Mouse (Mus musculus) splenic B cell, adult 2 months (primary cell): ENCODE results near the gene Mcub.

Experiments
- DNase-seq: peaks from one replicate; pipeline ENCODE4 v3.0.0-alpha.2; 2011; ENCODE audit warnings: low read depth, low spot score
- H3K27me3 ChIP-seq: 2 replicates; pipeline ENCODE4 v1.6.1; 2012; ENCODE audit warnings: mild to moderate bottlenecking, low read length, moderate library complexity, mixed read lengths; ENCODE audit not compliant: control insufficient read depth, poor library complexity, insufficient read depth, severe bottlenecking
- H3K36me3 ChIP-seq: 2 replicates; pipeline ENCODE4 v1.6.1; 2012; ENCODE audit warnings: mild to moderate bottlenecking, low read length, moderate library complexity, mixed read lengths; ENCODE audit not compliant: control insufficient read depth, poor library complexity, insufficient read depth, severe bottlenecking

The Mcub gene

GRCm38 (mm10) chr3:129976317-129976716 lies 6.3 kb upstream of the Mcub start:
- DNase-seq = no peak
- Histone ChIP-seq H3K36me3 (no peaks in the 10 kb centered on the region), H3K27me3 (no peaks in the 10 kb centered on the region)

DNA sequence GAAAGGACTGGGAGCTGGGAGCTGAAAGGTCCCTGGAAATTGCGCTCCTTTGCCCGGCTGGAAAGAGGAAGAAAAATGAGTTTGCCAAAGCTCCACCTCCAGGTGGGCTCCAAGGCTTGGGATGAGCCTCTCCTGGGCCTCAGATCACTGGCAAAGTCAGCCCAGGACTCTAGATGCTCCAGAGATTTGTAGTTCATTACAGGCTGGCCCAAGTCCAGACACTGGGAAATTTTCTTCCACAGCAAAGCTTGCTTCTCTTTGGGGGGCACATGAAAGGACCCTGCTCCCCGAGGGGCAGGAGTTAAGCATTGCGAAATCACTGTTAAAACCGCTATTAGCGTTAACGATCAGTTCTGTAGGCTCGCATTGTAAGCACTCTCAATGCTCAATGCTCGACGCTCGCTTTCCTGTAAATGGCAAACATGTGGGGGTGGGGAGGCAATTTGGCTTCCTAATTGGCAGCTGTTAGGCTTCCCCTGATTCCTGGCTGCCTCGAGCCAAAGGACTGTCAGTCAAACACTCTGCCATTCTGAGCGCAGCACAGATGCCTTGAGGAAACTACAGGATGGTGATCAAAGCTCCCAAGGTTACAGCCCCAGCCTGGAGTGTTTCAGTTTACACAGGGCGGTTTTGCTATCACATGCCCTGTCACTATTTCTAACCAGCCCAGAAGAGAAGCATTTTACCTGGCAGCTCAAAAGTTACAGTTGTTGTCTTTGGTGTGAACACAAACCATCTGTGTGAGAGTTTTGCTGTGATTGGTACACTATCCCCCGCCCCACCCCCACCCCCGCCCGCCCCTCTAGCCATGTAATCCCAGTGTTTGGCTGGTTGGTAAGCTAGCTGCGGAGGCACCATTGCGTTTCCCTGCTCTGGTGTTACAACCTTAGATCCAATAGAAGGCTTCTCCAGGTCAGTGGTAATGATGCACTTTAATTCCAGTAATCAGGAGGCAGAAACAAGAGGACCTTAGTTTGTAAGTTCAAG lies 816 bp upstream of the Mcub start:
- no peaks in the 10 kb centered on the region for H3K36me3 ChIP-seq
- H3K27me3 ChIP-seq = no peaks in the 10 kb centered on the region; the same call in 1 of the 2 replicates
- peak; percentile 4 for DNase-seq

GRCm38 (mm10) chr3:129969031-129969430 lies 975 bp downstream of the Mcub start:
- Histone ChIP-seq H3K36me3 (no peaks in the 10 kb centered on the region), H3K27me3 (no peaks in the 10 kb centered on the region; the same call in 1 of the 2 replicates)
- no peak for DNase-seq

DNA sequence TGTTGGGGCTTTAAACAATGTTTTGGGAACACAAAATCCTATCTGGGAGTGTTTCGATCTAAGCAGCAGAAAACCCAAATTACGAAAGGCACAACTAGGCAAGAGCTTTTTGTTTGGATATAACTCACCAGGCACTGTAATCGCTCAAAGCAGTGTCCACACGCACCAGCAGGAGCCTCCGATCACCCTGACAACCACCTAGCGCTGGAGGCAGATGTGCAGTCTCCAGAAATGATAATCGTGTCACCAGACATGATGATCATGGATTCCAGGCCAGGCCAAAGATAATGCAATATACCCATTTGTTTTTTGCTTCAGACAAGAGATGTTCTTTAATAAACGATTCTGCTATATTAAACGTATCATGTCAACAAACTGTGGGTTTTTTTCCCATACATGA lies 2.1 kb downstream of the Mcub start:
- DNase-seq = no peak
- no peaks in the 10 kb centered on the region for H3K36me3 ChIP-seq
- no peaks in the 10 kb centered on the region; the same call in 1 of the 2 replicates for H3K27me3 ChIP-seq

DNA sequence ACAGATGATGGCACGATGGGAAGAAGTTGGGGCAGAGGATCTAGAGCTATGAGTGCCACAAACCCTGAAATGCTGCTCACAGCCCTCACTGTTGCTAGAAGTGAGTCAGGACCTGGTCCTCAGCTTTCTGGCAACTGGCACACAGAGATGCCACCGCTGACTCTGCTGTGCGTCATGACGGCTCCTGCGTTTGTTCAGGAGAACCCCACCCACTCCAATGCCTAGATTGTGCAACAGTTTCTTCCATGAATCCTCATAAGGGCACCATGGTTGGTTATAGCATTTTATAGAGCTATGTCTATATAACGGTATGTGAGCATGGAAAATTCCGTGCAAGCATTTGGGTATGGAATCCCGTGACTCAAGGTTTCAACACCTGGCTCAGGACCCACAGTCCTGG lies 5.3 kb downstream of the Mcub start:
- DNase-seq = no peak
- Histone ChIP-seq H3K27me3 (no peaks in the 10 kb centered on the region; the same call in 1 of the 2 replicates), H3K36me3 (no peaks in the 10 kb centered on the region)

DNA sequence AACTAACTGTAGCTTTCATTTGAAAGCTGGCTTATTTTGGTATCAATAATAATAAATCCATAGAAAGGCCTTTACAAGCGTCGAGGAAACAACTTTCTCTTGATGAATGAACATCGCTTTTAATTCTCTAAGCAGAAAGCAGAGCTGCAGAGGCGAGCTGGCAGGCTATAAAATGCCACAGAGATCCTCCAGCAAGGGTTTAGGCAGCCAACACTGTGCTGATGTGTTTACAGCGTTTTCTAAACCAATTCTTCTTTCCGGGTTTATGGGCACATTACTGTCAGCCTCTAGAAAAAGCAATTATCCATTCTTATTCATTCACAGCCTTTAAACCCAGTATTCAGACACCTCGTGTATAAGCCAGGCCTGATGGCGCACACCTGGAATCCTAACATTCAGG lies 7.5 kb downstream of the Mcub start:
- Histone ChIP-seq H3K27me3 (no peaks in the 10 kb centered on the region), H3K36me3 (no peaks in the 10 kb centered on the region)
- DNase-seq = no peak

- H3K36me3 ChIP-seq = no peaks in the 10 kb centered on the region; the same call in 1 of the 2 replicates
- DNase-seq = no peak
- H3K27me3 ChIP-seq = no peaks in the 10 kb centered on the region
These were observed 16.7 kb downstream of the Mcub start for GRCm38 (mm10) chr3:129953296-129953695.

DNA sequence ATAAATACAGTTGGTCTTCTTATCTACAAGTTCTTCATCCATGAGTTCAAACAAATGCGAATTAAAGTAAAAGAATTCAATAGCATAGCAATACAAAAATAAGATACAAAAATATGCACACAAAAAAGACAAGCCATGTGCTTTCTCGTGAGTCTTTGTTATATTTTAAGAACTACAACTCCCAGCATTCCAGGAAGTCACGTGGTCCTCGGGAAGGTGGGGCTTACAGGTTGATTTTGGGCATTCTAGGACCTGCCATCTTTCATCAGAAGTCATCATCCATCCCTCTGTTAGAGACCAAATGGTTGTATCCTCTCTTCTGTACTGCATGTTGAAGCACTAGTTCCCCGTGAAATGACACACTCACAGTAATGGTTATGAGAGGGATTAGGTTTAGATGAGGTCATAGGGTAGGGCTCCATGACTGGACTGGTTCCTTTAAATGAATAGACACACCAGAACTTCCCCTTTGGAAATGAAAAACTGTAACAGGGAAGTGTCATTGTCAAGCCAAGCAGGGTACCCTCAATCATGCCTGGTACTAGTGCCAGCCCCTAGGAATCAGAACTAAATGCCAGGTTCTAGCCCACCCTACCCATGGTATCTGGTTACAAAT lies 20.7 kb downstream of the Mcub start:
- H3K36me3 ChIP-seq = no peaks in the 10 kb centered on the region
- no peak for DNase-seq

DNA sequence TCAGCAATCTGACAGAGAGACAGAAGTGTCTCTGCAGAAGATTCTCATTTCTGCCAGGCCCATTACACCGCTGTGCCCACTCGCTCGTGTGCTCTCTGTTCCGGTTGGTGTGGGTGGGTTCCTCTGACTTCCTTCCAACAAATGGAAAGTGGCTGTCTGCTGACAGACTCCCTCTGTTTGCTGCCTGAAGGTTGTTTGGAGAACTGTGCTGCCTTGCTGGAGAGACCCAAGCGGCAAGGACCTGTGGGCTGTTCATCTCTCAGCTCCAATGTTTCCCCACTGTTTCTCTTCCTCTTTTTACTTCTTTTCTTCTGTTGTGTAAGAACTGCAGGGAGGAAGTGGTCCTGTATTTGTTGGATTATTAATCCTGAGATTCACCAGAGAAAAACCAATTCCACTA lies 21.6 kb downstream of the Mcub start:
- H3K36me3 ChIP-seq = no peaks in the 10 kb centered on the region
- no peak for DNase-seq

More for the DNA sequence above, 20.7 kb downstream of the Mcub start:
- no peaks in the 10 kb centered on the region for H3K27me3 ChIP-seq

GRCm38 (mm10) chr3:129946217-129946914 lies 23.6 kb downstream of the Mcub start:
- Histone ChIP-seq H3K36me3 (no peaks in the 10 kb centered on the region), H3K27me3 (no peaks in the 10 kb centered on the region)
- DNase-seq = no peak

More for the DNA sequence above, 21.6 kb downstream of the Mcub start:
- no peaks in the 10 kb centered on the region for H3K27me3 ChIP-seq

DNA sequence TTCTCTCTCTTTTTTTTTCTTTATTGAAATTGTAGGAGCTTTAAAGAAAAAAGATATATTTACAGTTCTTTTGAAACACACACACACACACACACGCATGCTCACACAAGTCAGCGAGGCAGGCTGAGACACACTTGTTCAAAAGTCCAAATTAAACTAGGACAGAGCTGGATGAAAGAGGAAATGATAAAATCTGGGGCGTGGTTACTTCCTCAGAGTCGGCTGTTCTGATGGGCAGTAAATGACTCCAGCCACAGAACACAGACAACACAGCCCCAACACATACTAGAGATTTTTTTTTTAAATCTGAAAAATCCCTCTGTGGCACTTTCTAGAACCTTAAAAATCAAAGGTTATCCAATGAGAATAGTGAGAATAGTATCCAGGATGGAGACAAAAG lies 26.2 kb downstream of the Mcub start:
- H3K27me3 ChIP-seq = no peaks in the 10 kb centered on the region
- no peak for DNase-seq
- H3K36me3 ChIP-seq = no peaks in the 10 kb centered on the region

DNA sequence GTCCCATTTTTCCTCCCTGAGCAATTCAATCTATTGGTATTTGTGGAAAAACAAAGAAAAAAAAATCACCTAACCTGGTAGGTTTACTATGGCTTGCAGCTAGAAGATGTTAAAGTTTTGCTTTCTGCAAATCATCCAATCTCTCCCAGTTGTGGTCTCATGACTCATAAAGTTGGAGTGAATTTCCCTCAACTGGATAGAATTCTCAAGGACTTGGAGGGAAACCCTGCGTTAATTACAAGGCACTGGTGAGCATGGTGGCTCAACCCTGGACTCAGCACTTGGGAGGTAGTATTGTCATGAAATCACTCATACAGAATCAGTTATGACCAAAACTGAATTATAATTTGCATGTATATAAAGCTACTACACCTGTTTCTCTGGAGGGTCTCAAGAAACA lies 28.7 kb downstream of the Mcub start:
- no peak for DNase-seq
- Histone ChIP-seq H3K27me3 (no peaks in the 10 kb centered on the region), H3K36me3 (no peaks in the 10 kb centered on the region)

DNA sequence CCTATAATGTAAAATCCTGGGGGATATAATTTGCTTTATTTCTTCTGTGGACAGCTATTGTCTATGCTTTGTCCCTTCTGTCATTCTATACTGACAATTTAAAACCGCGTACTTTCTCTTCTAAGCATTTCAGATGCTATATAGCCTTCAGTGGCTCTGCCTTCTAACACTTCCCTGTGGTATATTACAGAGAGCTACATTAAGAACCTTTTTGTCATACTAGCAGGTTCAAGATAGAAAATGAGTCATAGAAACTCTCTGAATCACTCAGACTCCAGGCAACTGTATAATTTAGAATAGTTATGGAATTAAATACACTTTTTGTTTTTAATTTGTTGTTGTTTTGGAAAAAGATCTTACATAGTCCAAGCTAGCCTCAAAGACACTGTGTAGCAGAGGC lies 29.2 kb downstream of the Mcub start:
- H3K36me3 ChIP-seq = no peaks in the 10 kb centered on the region
- H3K27me3 ChIP-seq = no peaks in the 10 kb centered on the region
- DNase-seq = no peak

GRCm38 (mm10) chr3:129939058-129939457 lies 30.9 kb downstream of the Mcub start:
- Histone ChIP-seq H3K36me3 (no peaks in the 10 kb centered on the region), H3K27me3 (no peaks in the 10 kb centered on the region)
- no peak for DNase-seq

- Histone ChIP-seq H3K27me3 (no peaks in the 10 kb centered on the region), H3K36me3 (no peaks in the 10 kb centered on the region)
- DNase-seq = no peak
These were observed 32.2 kb downstream of the Mcub start for GRCm38 (mm10) chr3:129937848-129938247.
